Mouse (Mus musculus) hindbrain, postnatal 0 days (tissue): ENCODE results near the gene Sar1a. TPM values are rescaled to one million over a fixed set of nuclear protein-coding genes. Genes with fewer than 3 reads are reported as not detected.

ENCODE experiments used
- ATAC-seq: fragments of 200-750 bp; cut with Nextera tagmentation; 2 replicates; pipeline ENCODE4 v1.8.0; 2017; ENCODE audit warnings: mild to moderate bottlenecking, moderate TSS enrichment, moderate library complexity
- DNase-seq: peaks from one replicate; pipeline ENCODE4 v3.0.0-alpha.2; 2015; ENCODE audit warnings: low spot score
- H3K27ac ChIP-seq: fragments of 300-500 bp; sonication (generic); 2 replicates; pipeline ENCODE4 v1.5.1; 2014; ENCODE audit warnings: mild to moderate bottlenecking
- H3K27me3 ChIP-seq: fragments of 300-500 bp; sonication (generic); 2 replicates; pipeline ENCODE4 v1.6.1; 2014; ENCODE audit warnings: low read length, mixed read lengths; ENCODE audit not compliant: insufficient read depth
- H3K36me3 ChIP-seq: fragments of 300-500 bp; sonication (generic); 2 replicates; pipeline ENCODE4 v1.6.1; 2014; ENCODE audit warnings: low read length, mixed read lengths; ENCODE audit not compliant: insufficient read depth
- H3K4me1 ChIP-seq: fragments of 300-500 bp; sonication (generic); 2 replicates; pipeline ENCODE4 v1.6.1; 2014; ENCODE audit warnings: antibody characterized with exemption, low read length, mixed read lengths; ENCODE audit not compliant: insufficient read depth
- H3K4me2 ChIP-seq: fragments of 300-500 bp; sonication (generic); 2 replicates; pipeline ENCODE4 v1.6.1; 2014; ENCODE audit warnings: low read depth, mild to moderate bottlenecking, low read length, moderate library complexity, mixed read lengths
- H3K4me3 ChIP-seq: fragments of 300-500 bp; sonication (generic); 2 replicates; pipeline ENCODE4 v1.5.1; 2014; ENCODE audit warnings: low read length
- H3K9ac ChIP-seq: fragments of 300-500 bp; sonication (generic); replicated peaks from 2 replicates; pipeline ENCODE4 v1.6.1; 2014; ENCODE audit warnings: mild to moderate bottlenecking, low read length, moderate library complexity, mixed read lengths
- H3K9me3 ChIP-seq: fragments of 300-500 bp; sonication (generic); 2 replicates; pipeline ENCODE4 v1.6.1; 2016; ENCODE audit warnings: low read length, mixed read lengths
- CTCF ChIP-seq: IDR thresholded peaks from 2 replicates; pipeline ENCODE4 v1.5.1; 2016; ENCODE audit warnings: antibody characterized with exemption, control low read depth, low read depth
- WGBS: fragments of 180-500 bp; shearing (Covaris S2); extraction: QIAGEN DNeasy Blood & Tissue Kit; methylation state at CpG from one replicate; pipeline ENCODE4 v1.1.7; 2014; 5-methylcytosine and 5-hydroxymethylcytosine counted together
- polyA plus RNA-seq: library from polyadenylated mRNA; unstranded; fragments of >200 nt; fragmentation: Nextera tagmentation; extraction: Ambion mirVana; gene quantifications from 2 replicates; pipeline ENCODE4 v1.2.1, GENCODE M21; 2015
- total RNA-seq: library from RNA; depleted of rRNA; stranded (reverse); fragments of >200 nt; gene quantifications from 2 replicates; pipeline ENCODE4 v1.2.3, GENCODE M21; 2014

Gene Sar1a
- total and polyA plus RNA-seq, 2 experiments from 2014 or later = 125 to 188 TPM

- Histone ChIP-seq H3K4me1 (peaks cover 13% of the 10 kb centered on the region), H3K9me3 (no peaks in the 10 kb centered on the region), H3K27me3 (no peaks in the 10 kb centered on the region), H3K4me3 (peak overlapping the region; percentile 78), H3K27ac (no peak overlapping the region), H3K4me2 (peak overlapping the region; percentile 91), H3K9ac (peak overlapping the region; percentile 70), H3K36me3 (peaks cover 14% of the 10 kb centered on the region; the same call in 1 of the 2 replicates)
- TF ChIP-seq CTCF = no peak
- ATAC-seq (no peak), DNase-seq (no peak)
- WGBS = 13% methylated on average over 19 of the region's 19 CpGs
Observed at GRCm38 (mm10) chr10:61696560-61696823, 16.4 kb downstream of the Sar1a start.

GRCm38 (mm10) chr10:61697028-61697427 lies 16.9 kb downstream of the Sar1a start:
- Histone ChIP-seq H3K27me3 (no peaks in the 10 kb centered on the region), H3K4me2 (peak overlapping the region; percentile 91), H3K9ac (no peak overlapping the region), H3K9me3 (no peaks in the 10 kb centered on the region), H3K4me1 (peaks cover 13% of the 10 kb centered on the region), H3K4me3 (peak overlapping the region; percentile 78), H3K36me3 (peaks cover 14% of the 10 kb centered on the region; the same call in 1 of the 2 replicates), H3K27ac (no peak overlapping the region)
- TF ChIP-seq CTCF = no peak
- ATAC-seq = no peak
- DNase-seq = no peak
- 89% methylated on average over 2 of the region's 2 CpGs for WGBS

- WGBS = 63% methylated on average over 4 of the region's 4 CpGs
- no peak overlapping the region for H3K4me3 ChIP-seq
- no peaks in the 10 kb centered on the region for H3K4me1 ChIP-seq
- no peak for ATAC-seq
- no peak for DNase-seq
- TF ChIP-seq CTCF = no peak
- H3K9ac ChIP-seq = no peak overlapping the region
- H3K27ac ChIP-seq = no peak overlapping the region
- no peak overlapping the region for H3K4me2 ChIP-seq
- no peaks in the 10 kb centered on the region for H3K9me3 ChIP-seq
- H3K36me3 ChIP-seq = peaks cover 15% of the 10 kb centered on the region; the same call in 1 of the 2 replicates
- H3K27me3 ChIP-seq = no peaks in the 10 kb centered on the region
Observed at GRCm38 (mm10) chr10:61704663-61705062, 24.6 kb downstream of the Sar1a start.

- no peak for ATAC-seq
- Histone ChIP-seq H3K27me3 (no peaks in the 10 kb centered on the region), H3K9me3 (no peaks in the 10 kb centered on the region), H3K36me3 (peaks cover 12% of the 10 kb centered on the region; the same call in 1 of the 2 replicates), H3K27ac (no peak overlapping the region), H3K4me3 (no peak overlapping the region), H3K4me1 (no peaks in the 10 kb centered on the region), H3K9ac (no peak overlapping the region), H3K4me2 (no peak overlapping the region)
- WGBS = 72% methylated on average over 6 of the region's 6 CpGs
- no peak for DNase-seq
- TF ChIP-seq CTCF = no peak
Observed at GRCm38 (mm10) chr10:61706412-61707375, 26.6 kb downstream of the Sar1a start.

- no peak overlapping the region for H3K9ac ChIP-seq
- peaks cover 9% of the 10 kb centered on the region; the same call in 1 of the 2 replicates for H3K4me1 ChIP-seq
- H3K27me3 ChIP-seq = no peaks in the 10 kb centered on the region
- no peaks in the 10 kb centered on the region for H3K9me3 ChIP-seq
- WGBS = 70% methylated on average over 3 of the region's 3 CpGs
- no peak overlapping the region for H3K4me2 ChIP-seq
- ATAC-seq = no peak
- no peak for TF ChIP-seq CTCF
- no peak overlapping the region for H3K27ac ChIP-seq
- DNase-seq = no peak
- no peaks in the 10 kb centered on the region for H3K36me3 ChIP-seq
- H3K4me3 ChIP-seq = no peak overlapping the region
Observed at GRCm38 (mm10) chr10:61713601-61714000, 33.5 kb downstream of the Sar1a start.

- Histone ChIP-seq H3K9ac (no peak overlapping the region; the same call in 1 of the 2 replicates), H3K4me3 (no peak overlapping the region), H3K4me2 (no peak overlapping the region), H3K27ac (no peak overlapping the region), H3K27me3 (no peaks in the 10 kb centered on the region), H3K4me1 (peaks cover 9% of the 10 kb centered on the region; the same call in 1 of the 2 replicates), H3K36me3 (no peaks in the 10 kb centered on the region), H3K9me3 (no peaks in the 10 kb centered on the region)
- 89% methylated on average over 4 of the region's 4 CpGs for WGBS
- no peak for TF ChIP-seq CTCF
- ATAC-seq (no peak), DNase-seq (no peak)
Observed at GRCm38 (mm10) chr10:61714146-61714545, 34.0 kb downstream of the Sar1a start.
